Mouse (Mus musculus): ENCODE data around the gene Hey2. TPM values are rescaled to one million over a fixed set of nuclear protein-coding genes. Genes with fewer than 3 reads are reported as not detected.

Gene Hey2
- total RNA-seq, 1 experiment = 0.71 TPM

DNA sequence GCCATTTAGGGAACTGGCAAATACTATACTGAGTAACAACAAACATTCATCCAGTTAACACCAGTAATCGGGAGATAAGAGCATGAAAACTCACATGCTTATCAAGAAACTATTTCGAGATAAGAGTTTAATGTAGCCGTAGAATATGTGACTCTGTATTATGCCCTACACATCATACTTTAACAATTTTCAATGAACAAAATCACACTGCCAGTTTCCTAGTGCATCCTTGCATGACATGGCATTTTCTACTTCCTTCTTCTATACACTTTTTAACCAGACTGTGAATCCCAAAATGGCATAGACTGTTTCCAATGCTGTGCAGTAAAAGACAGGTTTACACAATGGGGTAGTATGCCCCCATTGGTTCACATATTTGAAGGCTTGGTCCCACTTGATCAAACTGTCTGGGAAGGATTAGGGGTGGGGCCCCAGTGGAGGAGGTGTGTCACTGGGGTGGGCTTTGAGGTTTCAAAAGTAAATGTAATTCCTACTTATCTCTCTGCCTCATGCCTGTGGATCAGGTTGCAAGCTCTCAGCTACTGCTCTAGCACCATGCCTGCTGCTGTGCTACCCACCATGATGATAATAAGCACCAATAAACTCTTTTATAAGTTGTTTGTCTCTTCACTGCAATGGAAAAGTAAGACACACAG, 54.8 kb downstream of the Hey2 start:
- DNase-seq (ENCODE audit: low read depth, low spot score) = no peak
- H3K4me1 ChIP-seq (ENCODE audit: control insufficient read depth in 2 of 2, insufficient read depth in 2 of 2, low read length in 2 of 2, poor library complexity in 1 of 2) = peaks cover 0 to 9% of the 10 kb centered on the region in 2 experiments; a peak in 1 of 4 replicates
- H3K9me3 ChIP-seq (ENCODE audit: control insufficient read depth, insufficient read depth, low read depth, low read length) = no peaks in the 10 kb centered on the region
- no peak overlapping the region for H3K27ac ChIP-seq (ENCODE audit: insufficient read depth, low read depth, low read length, poor library complexity, severe bottlenecking)
- no peak for TF ChIP-seq HCFC1 (IDR thresholded peaks at IDR 0.05; ENCODE audit: borderline replicate concordance, insufficient read depth, low read length)
- TF ChIP-seq ZC3H11A (IDR thresholded peaks at IDR 0.05; ENCODE audit: borderline replicate concordance, low read depth, low read length) = no peak
- TF ChIP-seq CHD2 (IDR thresholded peaks at IDR 0.05; ENCODE audit: low read depth, low read length) = no peak
- no peak for TF ChIP-seq ZNF384 (IDR thresholded peaks at IDR 0.05; ENCODE audit: low read depth, low read length)
- TF ChIP-seq MAFK (IDR thresholded peaks at IDR 0.05; ENCODE audit: insufficient read depth, low read depth, low read length) = no peak
- no peaks in the 10 kb centered on the region for H3K36me3 ChIP-seq (ENCODE audit: control insufficient read depth, insufficient read depth, low read length, poor library complexity, severe bottlenecking)
- no peak overlapping the region for H3K4me3 ChIP-seq (ENCODE audit: insufficient read depth in 1 of 2, low read depth in 1 of 2, low read length in 2 of 2, poor library complexity in 1 of 2, severe bottlenecking in 1 of 2)
- in situ Hi-C loops (cut with MboI; ENCODE audit: low sequenced_read_pairs in 2 of 2, unreplicated experiment in 2 of 2) = no loop called here
- H3K9ac ChIP-seq (ENCODE audit: insufficient read depth, low read depth, low read length, poor library complexity, severe bottlenecking) = no peak overlapping the region

DNA sequence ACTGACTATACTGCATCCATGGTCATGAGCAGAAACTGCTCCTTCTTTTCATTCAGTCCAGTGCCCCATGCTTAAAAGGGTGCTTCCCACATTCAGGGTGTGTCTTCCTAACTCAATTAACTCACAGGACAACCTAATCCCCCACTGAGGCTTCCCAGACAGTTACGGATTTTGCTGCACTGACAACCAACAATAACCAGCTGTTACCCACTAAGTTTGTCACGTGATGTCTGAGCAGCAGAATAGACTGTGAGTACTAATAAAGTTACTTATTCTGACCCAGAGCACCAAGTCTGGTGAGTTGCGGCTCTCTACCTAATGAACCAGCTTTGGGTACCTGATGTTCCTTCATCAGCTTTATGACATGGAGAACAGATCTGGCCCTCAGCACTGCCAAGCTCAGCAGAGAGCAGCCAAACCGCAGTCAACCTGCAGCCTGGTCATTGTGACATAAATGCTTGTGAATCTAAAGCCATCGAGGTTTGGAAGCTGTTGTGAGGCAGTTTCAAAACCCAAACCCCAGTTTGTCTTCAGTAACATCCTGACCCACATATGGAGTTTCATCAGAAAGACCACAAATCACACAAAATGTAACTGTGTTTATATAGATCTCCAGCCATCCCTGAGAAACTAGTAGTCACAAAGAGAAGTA, 56.4 kb downstream of the Hey2 start:
- in situ Hi-C loops (cut with MboI; ENCODE audit: low sequenced_read_pairs in 2 of 2, unreplicated experiment in 2 of 2) = no loop called here

More for the DNA sequence above, 56.4 kb downstream of the Hey2 start:
- Histone ChIP-seq H3K36me3 (ENCODE audit: control insufficient read depth, insufficient read depth, low read length, poor library complexity, severe bottlenecking) (no peaks in the 10 kb centered on the region), H3K9me3 (ENCODE audit: control insufficient read depth, insufficient read depth, low read depth, low read length) (no peaks in the 10 kb centered on the region), H3K4me1 (ENCODE audit: control insufficient read depth in 2 of 2, insufficient read depth in 2 of 2, low read length in 2 of 2, poor library complexity in 1 of 2) (peaks cover 0 to 9% of the 10 kb centered on the region in 2 experiments; a peak in 1 of 4 replicates), H3K9ac (ENCODE audit: insufficient read depth, low read depth, low read length, poor library complexity, severe bottlenecking) (no peak overlapping the region), H3K4me3 (ENCODE audit: insufficient read depth in 1 of 2, low read depth in 1 of 2, low read length in 2 of 2, poor library complexity in 1 of 2, severe bottlenecking in 1 of 2) (no peak overlapping the region), H3K27ac (ENCODE audit: insufficient read depth, low read depth, low read length, poor library complexity, severe bottlenecking) (no peak overlapping the region)
- no peak for DNase-seq (ENCODE audit: low read depth, low spot score)
- TF ChIP-seq ZC3H11A (IDR thresholded peaks at IDR 0.05; ENCODE audit: borderline replicate concordance, low read depth, low read length) (no peak), MAFK (IDR thresholded peaks at IDR 0.05; ENCODE audit: insufficient read depth, low read depth, low read length) (no peak), CHD2 (IDR thresholded peaks at IDR 0.05; ENCODE audit: low read depth, low read length) (no peak), HCFC1 (IDR thresholded peaks at IDR 0.05; ENCODE audit: borderline replicate concordance, insufficient read depth, low read length) (no peak), ZNF384 (IDR thresholded peaks at IDR 0.05; ENCODE audit: low read depth, low read length) (no peak)

Other genes starting within 250 kb of the Hey2 start
- 17.3 and 21.9 TPM in 2 replicates for gene Trmt11, start 242.1 kb downstream of the Hey2 start, total RNA-seq (2012; rRNA removed)
- gene Hint3, start 213.2 kb downstream of the Hey2 start, total RNA-seq (2012; rRNA removed) = 14.6 and 15.0 TPM in 2 replicates
- gene Ncoa7, start 39.5 kb downstream of the Hey2 start, total RNA-seq (2012; rRNA removed) = 8.7 and 9.4 TPM in 2 replicates